ENCODE assay signal across 33 mouse cellular contexts in genomic region chr5:65752021-65752420, GRCm38 (mm10). TPM values are rescaled to one million over a fixed set of nuclear protein-coding genes. Genes with fewer than 3 reads are reported as not detected.
DNase-seq lines count a peak whose midpoint lies in the region; ATAC-seq and TF ChIP-seq lines count a peak whose summit lies in the region.
"Had no signal": no experiment of that assay in that cellular context is flagged by ENCODE, and none has a peak within 500 bp of the region (broad histone marks: within the 10 kb centered on the region; RNA-seq: fewer than 3 reads in every experiment).

No protein-coding gene starts in this region.

- H3K4me3 ChIP-seq in heart, embryonic 10.5 days = no peak overlapping the region
- no peak overlapping the region for H3K4me3 ChIP-seq in lung, embryonic 14.5 days (ENCODE audit: low read depth, low read length)
- H3K4me3 ChIP-seq in stomach, embryonic 16.5 days (replicated peaks; ENCODE audit: low read length) = no peak overlapping the region
- no peak overlapping the region for H3K4me3 ChIP-seq in forebrain, postnatal 0 days (ENCODE audit: low read depth, low read length)
- H3K4me3 ChIP-seq: embryonic facial prominence, embryonic 13.5 days; forebrain, embryonic 10.5 days; forebrain, embryonic 15.5 days; gastrocnemius, adult 2 months; heart, embryonic 13.5 days; hindbrain, embryonic 10.5 days; liver, embryonic 12.5 days; lung, embryonic 15.5 days; midbrain, embryonic 15.5 days; neural tube, embryonic 15.5 days had no signal

- H3K9ac ChIP-seq in lung, embryonic 14.5 days = no peak overlapping the region
- H3K9ac ChIP-seq in stomach, embryonic 16.5 days (ENCODE audit: low read length) = no peak overlapping the region
- H3K9ac ChIP-seq in forebrain, postnatal 0 days = no peak overlapping the region
- H3K9ac ChIP-seq: embryonic facial prominence, embryonic 13.5 days; forebrain, embryonic 15.5 days; heart, embryonic 13.5 days; liver, embryonic 12.5 days; lung, embryonic 15.5 days; midbrain, embryonic 15.5 days; neural tube, embryonic 15.5 days had no signal

- H3K4me2 ChIP-seq in lung, embryonic 14.5 days = no peak overlapping the region
- no peak overlapping the region for H3K4me2 ChIP-seq in stomach, embryonic 16.5 days (ENCODE audit: low read depth, low read length)
- H3K4me2 ChIP-seq in forebrain, postnatal 0 days (ENCODE audit: low read depth) = no peak overlapping the region
- H3K4me2 ChIP-seq: embryonic facial prominence, embryonic 13.5 days; forebrain, embryonic 15.5 days; heart, embryonic 13.5 days; liver, embryonic 12.5 days; lung, embryonic 15.5 days; midbrain, embryonic 15.5 days; neural tube, embryonic 15.5 days had no signal

- no peaks in the 10 kb centered on the region for H3K36me3 ChIP-seq in heart, embryonic 10.5 days
- no peaks in the 10 kb centered on the region for H3K36me3 ChIP-seq in lung, embryonic 14.5 days (ENCODE audit: insufficient read depth)
- H3K36me3 ChIP-seq in stomach, embryonic 16.5 days (ENCODE audit: control insufficient read depth, insufficient read depth, low read length) = no peaks in the 10 kb centered on the region
- no peaks in the 10 kb centered on the region for H3K36me3 ChIP-seq in forebrain, postnatal 0 days (ENCODE audit: insufficient read depth)
- H3K36me3 ChIP-seq: embryonic facial prominence, embryonic 13.5 days; forebrain, embryonic 10.5 days; forebrain, embryonic 15.5 days; G1E; heart, embryonic 13.5 days; hindbrain, embryonic 10.5 days; liver, embryonic 12.5 days; lung, embryonic 15.5 days; midbrain, embryonic 15.5 days; neural tube, embryonic 15.5 days had no signal

- no peak for ATAC-seq in lung, embryonic 14.5 days (ENCODE audit: insufficient read depth)
- ATAC-seq in stomach, embryonic 16.5 days (ENCODE audit: insufficient read depth, low FRiP score) = peak; percentile 83; the same call in 1 of the 2 replicates
- ATAC-seq in forebrain, postnatal 0 days = no peak
- ATAC-seq: forebrain, embryonic 15.5 days; hindbrain, embryonic 16.5 days; liver, embryonic 12.5 days; midbrain, embryonic 15.5 days; Patski had no signal

- intact Hi-C loops in heart, postnatal 14 days (cut with DNase I) = no loop called here

- peaks cover 4% of the 10 kb centered on the region; the same call in 1 of the 2 replicates for H3K4me1 ChIP-seq in heart, embryonic 10.5 days
- no peaks in the 10 kb centered on the region for H3K4me1 ChIP-seq in lung, embryonic 14.5 days (ENCODE audit: insufficient read depth)
- no peaks in the 10 kb centered on the region for H3K4me1 ChIP-seq in stomach, embryonic 16.5 days (ENCODE audit: control insufficient read depth, insufficient read depth, low read length)
- H3K4me1 ChIP-seq in forebrain, postnatal 0 days (ENCODE audit: insufficient read depth) = no peaks in the 10 kb centered on the region
- H3K4me1 ChIP-seq: embryonic facial prominence, embryonic 13.5 days; forebrain, embryonic 15.5 days; midbrain, embryonic 15.5 days; neural tube, embryonic 15.5 days had no signal

- no peaks in the 10 kb centered on the region for H3K27me3 ChIP-seq in heart, embryonic 10.5 days (ENCODE audit: insufficient read depth, poor library complexity, severe bottlenecking)
- H3K27me3 ChIP-seq in lung, embryonic 14.5 days (ENCODE audit: insufficient read depth, low read length) = no peaks in the 10 kb centered on the region
- H3K27me3 ChIP-seq in stomach, embryonic 16.5 days (ENCODE audit: control insufficient read depth, insufficient read depth, low read length) = no peaks in the 10 kb centered on the region
- no peaks in the 10 kb centered on the region for H3K27me3 ChIP-seq in forebrain, postnatal 0 days (ENCODE audit: insufficient read depth, low read length)
- H3K27me3 ChIP-seq: embryonic facial prominence, embryonic 13.5 days; forebrain, embryonic 15.5 days; heart, embryonic 13.5 days; liver, embryonic 12.5 days; lung, embryonic 15.5 days; megakaryocyte, embryonic 14.5 days; midbrain, embryonic 15.5 days; neural tube, embryonic 15.5 days; Patski had no signal

- DNase-seq in heart, embryonic 10.5 days (ENCODE audit: low spot score) = peak; percentile 43
- DNase-seq in heart, postnatal 14 days = no peak
- peak; percentile 18 for DNase-seq in lung, embryonic 14.5 days
- DNase-seq in lung, postnatal 14 days = no peak
- DNase-seq in lung, postnatal 36 days = peak; percentile 69
- DNase-seq in forebrain, postnatal 0 days = no peak
- no peak for DNase-seq in heart, adult 8-10 months (ENCODE audit: low spot score)
- DNase-seq: adrenal gland, postnatal 25 days; cerebellum, adult 11-12 months; cerebellum, adult 9-11 months; gastrocnemius, adult 2 months; gastrocnemius, postnatal 36 days; heart, adult 18-20 months; heart, postnatal 10 days; kidney, adult 9 months; kidney, postnatal 10 days; layer of hippocampus, postnatal 36 days; spleen, adult 18-20 months; thymus, postnatal 14 days had no signal

- 25% methylated on average over 4 of the region's 4 CpGs for WGBS in heart, embryonic 10.5 days
- WGBS in lung, embryonic 14.5 days = 26% methylated on average over 4 of the region's 4 CpGs
- WGBS in stomach, embryonic 16.5 days = 27% methylated on average over 4 of the region's 4 CpGs
- WGBS in forebrain, postnatal 0 days = 59% methylated on average over 4 of the region's 4 CpGs

- no peaks in the 10 kb centered on the region for H3K9me3 ChIP-seq in heart, embryonic 10.5 days
- no peaks in the 10 kb centered on the region for H3K9me3 ChIP-seq in lung, embryonic 14.5 days (ENCODE audit: low read depth, low read length)
- H3K9me3 ChIP-seq in stomach, embryonic 16.5 days (replicated peaks; ENCODE audit: control insufficient read depth, low read length) = no peaks in the 10 kb centered on the region
- no peaks in the 10 kb centered on the region for H3K9me3 ChIP-seq in forebrain, postnatal 0 days (ENCODE audit: low read length)
- H3K9me3 ChIP-seq: embryonic facial prominence, embryonic 13.5 days; forebrain, embryonic 10.5 days; forebrain, embryonic 15.5 days; G1E; heart, embryonic 13.5 days; hindbrain, embryonic 10.5 days; liver, embryonic 12.5 days; lung, embryonic 15.5 days; megakaryocyte, embryonic 14.5 days; midbrain, embryonic 15.5 days; neural tube, embryonic 15.5 days had no signal

- H3K27ac ChIP-seq in heart, embryonic 10.5 days = no peak overlapping the region
- H3K27ac ChIP-seq in lung, embryonic 14.5 days (ENCODE audit: low read depth) = no peak overlapping the region
- H3K27ac ChIP-seq in stomach, embryonic 16.5 days (ENCODE audit: low read length) = peak overlapping the region; percentile 45; the same call in 1 of the 2 replicates
- H3K27ac ChIP-seq in forebrain, postnatal 0 days (ENCODE audit: low read depth, low read length) = no peak overlapping the region
- H3K27ac ChIP-seq: embryonic facial prominence, embryonic 13.5 days; forebrain, embryonic 10.5 days; forebrain, embryonic 15.5 days; gastrocnemius, adult 2 months; heart, embryonic 13.5 days; hindbrain, embryonic 10.5 days; liver, embryonic 12.5 days; lung, embryonic 15.5 days; midbrain, embryonic 15.5 days; neural tube, embryonic 15.5 days had no signal

- TF ChIP-seq CTCF in lung, embryonic 14.5 days (IDR thresholded peaks at IDR 0.05; ENCODE audit: low read depth) = no peak
- no peak for TF ChIP-seq CTCF in forebrain, postnatal 0 days (IDR thresholded peaks at IDR 0.05; ENCODE audit: low read depth)

RNA-seq across cellular contexts. Expression of gene N4bp2, which starts 11.3 kb away (rescaled TPM):
- 31.6 and 33.1 TPM in 2 replicates for polyA plus RNA-seq in heart, embryonic 10.5 days (2016; fragmentation: Nextera tagmentation; extraction: Ambion mirVana)
- total RNA-seq in heart, postnatal 14 days (2021) = 10 to 100 TPM; 22.7 to 27.1 TPM
- polyA plus RNA-seq in lung, embryonic 14.5 days (2014; fragmentation: Nextera tagmentation; extraction: Ambion mirVana) = 33.0 and 33.2 TPM in 2 replicates
- polyA plus RNA-seq in stomach, embryonic 16.5 days (2015; fragmentation: Nextera tagmentation; extraction: Ambion mirVana) = 14.3 and 17.3 TPM in 2 replicates
- 27.4 and 37.7 TPM in 2 replicates for total RNA-seq in forebrain, postnatal 0 days (2014; rRNA removed)
- polyA plus RNA-seq in forebrain, postnatal 0 days (2015; fragmentation: Nextera tagmentation; extraction: Ambion mirVana) = 5.5 and 8.6 TPM in 2 replicates
- 10 to 100 TPM in 3 of 4 experiments, 1 to 10 TPM in 1; 10.0 to 14.4 (median 10.6) TPM for total RNA-seq in heart, adult 8-10 months (2022)

RNA-seq across cellular contexts. Expression of gene Pds5a, which starts 53.9 kb away (rescaled TPM):
- polyA plus RNA-seq in heart, embryonic 10.5 days (2016; fragmentation: Nextera tagmentation; extraction: Ambion mirVana) = 53.6 and 69.2 TPM in 2 replicates
- 10 to 100 TPM; 59.8 to 67.0 TPM for total RNA-seq in heart, postnatal 14 days (2021)
- 107 and 113 TPM in 2 replicates for polyA plus RNA-seq in lung, embryonic 14.5 days (2014; fragmentation: Nextera tagmentation; extraction: Ambion mirVana)
- polyA plus RNA-seq in stomach, embryonic 16.5 days (2015; fragmentation: Nextera tagmentation; extraction: Ambion mirVana) = 44.0 and 47.7 TPM in 2 replicates
- total RNA-seq in forebrain, postnatal 0 days (2014; rRNA removed) = 84.2 and 87.5 TPM in 2 replicates
- 15.5 and 23.0 TPM in 2 replicates for polyA plus RNA-seq in forebrain, postnatal 0 days (2015; fragmentation: Nextera tagmentation; extraction: Ambion mirVana)
- 10 to 100 TPM; 53.1 to 64.7 (median 62.6) TPM for total RNA-seq in heart, adult 8-10 months (2022)

Comparison
In these comparisons a context has a peak if more than half of its experiments do, and no peak if none do; other contexts are left out.
1. DNase-seq: peak in heart, embryonic 10.5 days (single experiment), lung, embryonic 14.5 days (single experiment) and lung, postnatal 36 days (single experiment); none in heart, postnatal 14 days (0 of 2), lung, postnatal 14 days (single experiment), forebrain, postnatal 0 days (single experiment) and heart, adult 8-10 months (single experiment).